Mouse (Mus musculus): ENCODE data around the gene Ints5. TPM values are rescaled to one million over a fixed set of nuclear protein-coding genes. Genes with fewer than 3 reads are reported as not detected.

The Ints5 gene
- polyA plus RNA-seq, 1 experiment, result 48.0 TPM

- peaks cover 11% of the 10 kb centered on the region for H3K36me3 ChIP-seq (ENCODE audit: control insufficient read depth, insufficient read depth)
- no peaks in the 10 kb centered on the region for H3K27me3 ChIP-seq (ENCODE audit: control insufficient read depth, insufficient read depth, insufficient read length)
- H3K79me2 ChIP-seq (ENCODE audit: control insufficient read depth, insufficient read depth), result no peaks in the 10 kb centered on the region
- TF ChIP-seq CEBPB (IDR thresholded peaks at IDR 0.05; ENCODE audit: low read depth) (no peak), MYOD1 (IDR thresholded peaks at IDR 0.05; ENCODE audit: control insufficient read depth, insufficient read length, low read depth) (no peak), USF1 (IDR thresholded peaks at IDR 0.05; ENCODE audit: low read depth) (no peak), CTCF (IDR thresholded peaks at IDR 0.05; ENCODE audit: control insufficient read depth, insufficient read depth, insufficient read length) (no peak), FOSL1 (IDR thresholded peaks at IDR 0.05; ENCODE audit: insufficient read depth, low read length, poor library complexity, severe bottlenecking) (no peak), MAX (IDR thresholded peaks at IDR 0.05) (no peak), MYOG (IDR thresholded peaks at IDR 0.05; ENCODE audit: control insufficient read depth, extremely low read depth, insufficient read length) (no peak)
- H3K79me3 ChIP-seq (ENCODE audit: low read depth), result no peaks in the 10 kb centered on the region
- peak overlapping the region; percentile 26 for H3ac ChIP-seq (ENCODE audit: control insufficient read depth, insufficient read length, low read depth)
- H3K4me3 ChIP-seq (ENCODE audit: insufficient read depth, poor library complexity, severe bottlenecking), result peak overlapping the region; percentile 57
Measured at GRCm38 (mm10) chr19:8881034-8881392, 11.8 kb upstream of the Ints5 start.

- no peak for TF ChIP-seq USF1 (IDR thresholded peaks at IDR 0.05; ENCODE audit: low read depth)
- no peak for TF ChIP-seq FOSL1 (IDR thresholded peaks at IDR 0.05; ENCODE audit: insufficient read depth, low read length, poor library complexity, severe bottlenecking)
- no peak for TF ChIP-seq MYOD1 (IDR thresholded peaks at IDR 0.05; ENCODE audit: control insufficient read depth, insufficient read length, low read depth)
- Histone ChIP-seq H3ac (ENCODE audit: control insufficient read depth, insufficient read length, low read depth) (no peak within 1 kb of the TSS), H3K4me3 (ENCODE audit: insufficient read depth, poor library complexity, severe bottlenecking) (no peak within 1 kb of the TSS), H3K27me3 (ENCODE audit: control insufficient read depth, insufficient read depth, insufficient read length) (no peaks in the 10 kb centered on the region), H3K36me3 (ENCODE audit: control insufficient read depth, insufficient read depth) (peaks cover 7% of the 10 kb centered on the region), H3K79me2 (ENCODE audit: control insufficient read depth, insufficient read depth) (peaks cover 15% of the 10 kb centered on the region), H3K79me3 (ENCODE audit: low read depth) (no peaks in the 10 kb centered on the region)
Measured at GRCm38 (mm10) chr19:8883616-8884015, 9.2 kb upstream of the Ints5 start, which contains the start of the genes Lbhd1 and Gm49403. Gene Lbhd1 (plus strand): TSS chr19:8883732. Gene Gm49403 (plus strand): TSS chr19:8883930.

GRCm38 (mm10) chr19:8886916-8887584 is 5.8 kb upstream of the Ints5 start:
- peak overlapping the region; percentile 76 for H3K4me3 ChIP-seq (ENCODE audit: insufficient read depth, poor library complexity, severe bottlenecking)
- peaks cover 16% of the 10 kb centered on the region for H3K79me3 ChIP-seq (ENCODE audit: low read depth)
- H3K27me3 ChIP-seq (ENCODE audit: control insufficient read depth, insufficient read depth, insufficient read length), result no peaks in the 10 kb centered on the region
- H3K36me3 ChIP-seq (ENCODE audit: control insufficient read depth, insufficient read depth), result peaks cover 28% of the 10 kb centered on the region
- H3K79me2 ChIP-seq (ENCODE audit: control insufficient read depth, insufficient read depth), result peaks cover 43% of the 10 kb centered on the region
- H3ac ChIP-seq (ENCODE audit: control insufficient read depth, insufficient read length, low read depth), result peak overlapping the region; percentile 18
- no peak for TF ChIP-seq MAX (IDR thresholded peaks at IDR 0.05)
- TF ChIP-seq USF1 (IDR thresholded peaks at IDR 0.05; ENCODE audit: low read depth), result no peak
- no peak for TF ChIP-seq CTCF (IDR thresholded peaks at IDR 0.05; ENCODE audit: control insufficient read depth, insufficient read depth, insufficient read length)

- peak overlapping the region; percentile 80 for H3ac ChIP-seq (ENCODE audit: control insufficient read depth, insufficient read length, low read depth)
- peaks cover 45% of the 10 kb centered on the region for H3K79me2 ChIP-seq (ENCODE audit: control insufficient read depth, insufficient read depth)
- peaks cover 28% of the 10 kb centered on the region for H3K36me3 ChIP-seq (ENCODE audit: control insufficient read depth, insufficient read depth)
- H3K4me3 ChIP-seq (ENCODE audit: insufficient read depth, poor library complexity, severe bottlenecking), result peak overlapping the region; percentile 76
- no peaks in the 10 kb centered on the region for H3K27me3 ChIP-seq (ENCODE audit: control insufficient read depth, insufficient read depth, insufficient read length)
- TF ChIP-seq USF1 (IDR thresholded peaks at IDR 0.05; ENCODE audit: low read depth), result no peak
- peak; percentile 40 for TF ChIP-seq MAX (IDR thresholded peaks at IDR 0.05)
- peaks cover 16% of the 10 kb centered on the region for H3K79me3 ChIP-seq (ENCODE audit: low read depth)
Measured at GRCm38 (mm10) chr19:8887585-8888463, 5.0 kb upstream of the Ints5 start.

GRCm38 (mm10) chr19:8888511-8889385 is 4.1 kb upstream of the Ints5 start, which contains the start of the genes 1810009A15Rik and Gm49416:
Gene 1810009A15Rik (plus strand): TSS chr19:8888853.
Gene Gm49416 (plus strand): TSS chr19:8888926.
- Histone ChIP-seq H3K27me3 (ENCODE audit: control insufficient read depth, insufficient read depth, insufficient read length) (no peaks in the 10 kb centered on the region), H3ac (ENCODE audit: control insufficient read depth, insufficient read length, low read depth) (peak within 1 kb of the TSS; percentile 99), H3K4me3 (ENCODE audit: insufficient read depth, poor library complexity, severe bottlenecking) (peak within 1 kb of the TSS; percentile 76), H3K36me3 (ENCODE audit: control insufficient read depth, insufficient read depth) (peaks cover 28% of the 10 kb centered on the region), H3K79me2 (ENCODE audit: control insufficient read depth, insufficient read depth) (peaks cover 54% of the 10 kb centered on the region), H3K79me3 (ENCODE audit: low read depth) (peaks cover 25% of the 10 kb centered on the region)
- no peak for TF ChIP-seq USF1 (IDR thresholded peaks at IDR 0.05; ENCODE audit: low read depth)
- peak; percentile 87 for TF ChIP-seq MAX (IDR thresholded peaks at IDR 0.05)
